Mouse (Mus musculus) intestine, embryonic 14.5 days (tissue): ENCODE measurements at regions not wholly inside any gene's neighbourhood (a gene's known extent, or its start where the extent isn't known, plus 50 kb on each side); places are given as distances from the start of the nearest gene placed in this dataset.

Experiments
- ATAC-seq: fragments of 200-750 bp; cut with Nextera tagmentation; replicated peaks from 2 replicates; pipeline ENCODE4 v1.8.0; 2017; ENCODE audit warnings: low read depth, moderate number of reproducible peaks, moderate TSS enrichment, moderate library complexity; ENCODE audit not compliant: low FRiP score, low TSS enrichment
- DNase-seq: peaks from one replicate; pipeline ENCODE4 v3.0.0-alpha.2; 2018; ENCODE audit warnings: low spot score
- H3K27ac ChIP-seq: fragments of 300-500 bp; sonication (generic); 2 replicates; pipeline ENCODE4 v1.5.1; 2014; ENCODE audit warnings: low read depth, mild to moderate bottlenecking, control low read depth
- H3K27me3 ChIP-seq: fragments of 300-500 bp; sonication (generic); replicated peaks from 2 replicates; pipeline ENCODE4 v1.6.1; 2014; ENCODE audit warnings: low read length, control low read depth; ENCODE audit not compliant: control insufficient read depth, insufficient read depth
- H3K36me3 ChIP-seq: fragments of 300-500 bp; sonication (generic); 2 replicates; pipeline ENCODE4 v1.6.1; 2014; ENCODE audit warnings: low read length, control low read depth; ENCODE audit not compliant: control insufficient read depth, insufficient read depth
- H3K4me1 ChIP-seq: fragments of 300-500 bp; sonication (generic); replicated peaks from 2 replicates; pipeline ENCODE4 v1.6.1; 2014; ENCODE audit warnings: low read length, control low read depth, mixed read lengths; ENCODE audit not compliant: control insufficient read depth, insufficient read depth
- H3K4me2 ChIP-seq: fragments of 300-500 bp; sonication (generic); 2 replicates; pipeline ENCODE4 v1.6.1; 2014; ENCODE audit warnings: low read length
- H3K4me3 ChIP-seq: fragments of 300-500 bp; sonication (generic); 2 replicates; pipeline ENCODE4 v1.5.1; 2014; ENCODE audit warnings: low read depth, low read length, control low read depth, mixed read lengths
- H3K9ac ChIP-seq: fragments of 300-500 bp; sonication (generic); 2 replicates; pipeline ENCODE4 v1.6.1; 2014; ENCODE audit warnings: mild to moderate bottlenecking, low read length
- H3K9me3 ChIP-seq: fragments of 300-500 bp; sonication (generic); 2 replicates; pipeline ENCODE4 v1.6.1; 2016; ENCODE audit warnings: low read length, control low read depth; ENCODE audit not compliant: control insufficient read depth
- WGBS: fragments of 180-500 bp; shearing (Covaris S2); extraction: QIAGEN DNeasy Blood & Tissue Kit; methylation state at CpG from one replicate; pipeline ENCODE4 v1.1.7; 2014; 5-methylcytosine and 5-hydroxymethylcytosine counted together

DNA sequence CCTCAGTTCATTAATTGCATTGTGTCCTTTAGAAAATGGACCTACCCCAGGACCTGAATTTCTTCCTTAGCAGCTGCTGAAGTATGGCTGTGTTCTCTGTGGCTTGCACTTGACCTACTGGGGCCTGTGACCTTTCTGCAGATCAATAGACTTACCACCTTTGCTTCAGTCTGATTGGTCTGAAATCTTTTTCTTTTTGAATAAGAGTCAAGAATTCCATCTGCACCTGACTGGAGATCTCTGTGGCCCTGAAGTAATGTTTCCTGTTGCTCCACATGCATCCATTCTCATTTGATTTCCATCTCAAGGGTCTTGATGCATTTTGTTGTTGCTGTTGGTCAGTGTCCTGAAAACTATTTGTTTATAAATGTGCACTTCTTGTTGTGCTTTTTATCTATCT, 388.4 kb downstream of the Plekhb2 start:
- Histone ChIP-seq H3K36me3 (no peaks in the 10 kb centered on the region), H3K4me2 (no peak overlapping the region), H3K4me1 (no peaks in the 10 kb centered on the region), H3K9ac (no peak overlapping the region), H3K4me3 (no peak overlapping the region), H3K27ac (no peak overlapping the region), H3K27me3 (no peaks in the 10 kb centered on the region), H3K9me3 (no peaks in the 10 kb centered on the region)
- ATAC-seq (no peak), DNase-seq (peak; percentile 35)

DNA sequence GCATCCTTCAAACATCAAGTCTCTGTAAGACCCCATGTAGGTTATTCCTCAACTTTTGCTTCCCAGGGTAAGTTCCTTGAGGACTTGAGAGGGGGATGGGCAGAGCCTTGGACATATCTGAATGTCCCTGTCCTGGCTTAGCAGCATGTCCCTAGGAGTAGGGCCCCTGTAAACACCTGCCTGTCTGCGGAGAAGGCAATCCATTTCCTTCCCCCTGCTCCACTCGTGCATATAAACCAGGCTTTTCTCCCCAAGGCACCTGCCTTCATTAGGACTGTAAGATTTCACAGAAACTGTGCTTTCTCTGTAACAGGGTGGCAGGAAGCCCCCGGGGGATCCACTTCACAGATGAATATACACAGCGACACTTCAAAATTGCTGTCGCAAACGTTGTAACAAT, 393.1 kb downstream of the Plekhb2 start:
- 52% methylated on average over 6 of the region's 6 CpGs for WGBS

DNA sequence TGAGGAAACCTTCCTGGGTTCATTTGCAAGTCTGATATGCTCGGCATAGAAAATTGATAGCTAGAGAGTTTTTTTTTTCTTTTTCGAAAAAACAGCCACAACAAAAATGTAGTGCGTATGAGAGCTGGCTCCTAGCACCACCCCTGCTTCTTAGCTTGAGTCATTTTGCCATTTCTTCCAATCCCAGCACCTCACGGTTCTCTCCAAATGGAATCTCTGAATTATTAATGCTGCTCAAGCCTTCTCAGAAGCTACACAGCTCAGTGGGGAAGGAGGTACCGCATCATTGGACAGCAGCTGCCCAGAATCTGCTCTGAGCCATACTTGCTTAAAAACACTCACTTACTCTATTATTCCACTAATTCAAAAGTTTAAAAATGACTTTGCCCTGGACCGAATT, 393.6 kb downstream of the Plekhb2 start:
- Histone ChIP-seq H3K27ac (no peak overlapping the region), H3K4me2 (no peak overlapping the region), H3K36me3 (no peaks in the 10 kb centered on the region), H3K27me3 (no peaks in the 10 kb centered on the region), H3K4me1 (no peaks in the 10 kb centered on the region), H3K9ac (no peak overlapping the region), H3K9me3 (no peaks in the 10 kb centered on the region), H3K4me3 (no peak overlapping the region)
- DNase-seq: no peak
- 59% methylated on average over 6 of the region's 6 CpGs for WGBS
- ATAC-seq: no peak

More for the DNA sequence above, 393.1 kb downstream of the Plekhb2 start:
- H3K27me3 ChIP-seq: no peaks in the 10 kb centered on the region
- no peaks in the 10 kb centered on the region for H3K36me3 ChIP-seq
- ATAC-seq: no peak
- no peak overlapping the region for H3K27ac ChIP-seq
- no peak overlapping the region for H3K9ac ChIP-seq
- H3K4me3 ChIP-seq: no peak overlapping the region
- DNase-seq: no peak
- H3K4me1 ChIP-seq: no peaks in the 10 kb centered on the region
- no peaks in the 10 kb centered on the region for H3K9me3 ChIP-seq
- H3K4me2 ChIP-seq: no peak overlapping the region

DNA sequence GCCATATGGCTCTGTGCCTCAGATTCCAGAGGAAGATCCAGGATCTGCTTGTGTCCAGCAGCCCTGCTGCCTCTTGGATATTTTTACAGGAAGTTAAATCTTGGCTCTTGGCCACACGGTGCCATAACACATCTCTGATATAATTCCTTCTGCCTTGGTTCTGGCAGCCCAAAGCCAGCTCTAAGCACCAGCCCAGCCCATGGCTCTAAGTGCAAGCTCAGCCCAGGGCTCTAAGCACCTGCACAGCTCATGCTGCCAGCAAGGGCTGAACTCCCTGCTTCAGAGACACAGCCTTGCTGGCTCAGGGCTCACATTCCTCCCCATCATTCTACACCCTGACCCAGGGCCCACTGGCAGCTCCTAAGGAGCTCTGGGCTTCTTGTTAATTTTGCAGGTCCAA, 415.3 kb downstream of the Plekhb2 start:
- Histone ChIP-seq H3K4me1 (0 out of 2 replicates have a peak, but pooled peaks cover 4% of the 10 kb centered on the region), H3K9me3 (no peaks in the 10 kb centered on the region), H3K9ac (no peak overlapping the region), H3K36me3 (no peaks in the 10 kb centered on the region), H3K27me3 (no peaks in the 10 kb centered on the region), H3K4me2 (no peak overlapping the region), H3K4me3 (no peak overlapping the region), H3K27ac (no peak overlapping the region)
- DNase-seq: no peak
- WGBS: 69% methylated on average over 1 of the region's 1 CpGs
- ATAC-seq: no peak

DNA sequence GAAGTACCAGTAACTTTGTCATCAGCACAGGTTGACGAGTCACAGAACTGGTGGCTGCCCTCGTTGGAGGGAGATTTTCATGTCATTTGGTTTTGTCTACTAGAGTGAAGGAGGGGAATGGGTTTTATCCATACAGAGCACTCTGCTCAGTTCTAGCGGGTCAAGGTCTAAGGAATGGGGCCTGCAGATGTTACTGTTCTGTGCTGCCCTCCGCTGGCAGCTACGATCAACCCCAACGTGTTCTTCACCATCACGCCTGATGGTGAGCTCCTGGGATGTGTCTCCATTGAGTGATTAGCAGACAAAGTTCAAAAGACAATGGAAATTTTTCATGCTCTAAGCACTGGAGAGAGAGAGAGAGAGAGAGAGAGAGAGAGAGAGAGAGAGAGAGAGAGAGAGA, 416.9 kb downstream of the Plekhb2 start:
- H3K27ac ChIP-seq: no peak overlapping the region
- 48% methylated on average over 7 of the region's 7 CpGs for WGBS
- no peaks in the 10 kb centered on the region for H3K36me3 ChIP-seq
- DNase-seq: no peak
- no peak overlapping the region for H3K4me2 ChIP-seq
- no peaks in the 10 kb centered on the region for H3K27me3 ChIP-seq
- H3K9me3 ChIP-seq: no peaks in the 10 kb centered on the region
- no peak overlapping the region for H3K4me3 ChIP-seq
- ATAC-seq: no peak
- no peak overlapping the region for H3K9ac ChIP-seq
- 0 out of 2 replicates have a peak, but pooled peaks cover 4% of the 10 kb centered on the region for H3K4me1 ChIP-seq

DNA sequence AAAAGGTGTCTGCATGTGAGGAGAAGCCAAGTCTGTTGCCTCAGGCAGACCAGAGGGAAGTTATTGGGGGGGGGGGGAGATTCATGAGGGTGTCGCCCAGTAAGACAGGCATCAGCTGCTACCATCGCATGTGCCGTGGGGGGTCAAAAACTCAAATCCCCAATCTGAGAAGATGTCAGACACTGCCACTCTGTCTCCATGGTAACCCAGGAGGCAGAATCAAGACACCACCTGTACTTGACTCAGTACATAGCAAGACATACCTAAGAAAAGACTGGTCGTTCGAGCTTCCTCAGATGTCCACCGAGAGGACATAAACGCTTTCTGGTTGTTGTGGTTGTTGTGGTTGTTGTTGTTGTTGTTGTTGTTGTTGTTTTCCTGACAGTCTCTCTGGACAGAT, 418.1 kb downstream of the Plekhb2 start:
- no peak overlapping the region for H3K4me2 ChIP-seq
- DNase-seq (no peak), ATAC-seq (no peak)
- H3K4me1 ChIP-seq: 0 out of 2 replicates have a peak, but pooled peaks cover 4% of the 10 kb centered on the region
- WGBS: 79% methylated on average over 7 of the region's 7 CpGs
- H3K36me3 ChIP-seq: no peaks in the 10 kb centered on the region
- H3K27me3 ChIP-seq: no peaks in the 10 kb centered on the region
- H3K4me3 ChIP-seq: no peak overlapping the region
- H3K9me3 ChIP-seq: no peaks in the 10 kb centered on the region
- no peak overlapping the region for H3K27ac ChIP-seq
- H3K9ac ChIP-seq: no peak overlapping the region

DNA sequence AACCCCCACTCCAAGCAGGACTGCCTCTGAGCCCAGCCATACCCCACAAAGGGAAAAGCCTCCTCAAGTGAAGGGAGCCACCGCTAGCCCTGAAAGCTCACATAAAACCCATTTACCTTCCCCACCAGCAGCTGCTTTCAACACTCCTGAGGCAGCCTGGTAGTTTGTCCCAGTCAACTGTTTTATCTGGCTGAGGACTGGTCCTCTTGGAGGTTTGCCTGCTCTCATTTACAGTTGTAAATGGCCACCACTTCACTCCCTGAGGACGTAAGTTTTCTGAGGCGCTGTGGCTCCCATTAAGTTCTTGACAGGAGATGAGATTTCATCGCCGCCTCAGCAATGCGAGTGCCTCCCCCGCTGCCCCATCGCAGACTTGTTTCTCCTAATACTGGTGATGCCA, 425.2 kb downstream of the Plekhb2 start:
- Histone ChIP-seq H3K9ac (no peak overlapping the region), H3K27me3 (no peaks in the 10 kb centered on the region), H3K27ac (no peak overlapping the region), H3K4me2 (no peak overlapping the region), H3K36me3 (no peaks in the 10 kb centered on the region), H3K4me1 (no peaks in the 10 kb centered on the region), H3K4me3 (no peak overlapping the region), H3K9me3 (no peaks in the 10 kb centered on the region)
- ATAC-seq (no peak), DNase-seq (no peak)
- 84% methylated on average over 8 of the region's 8 CpGs for WGBS
